Mouse (Mus musculus) thymus, postnatal 0 days (tissue): ENCODE results near the gene Arnt. TPM values are rescaled to one million over a fixed set of nuclear protein-coding genes. Genes with fewer than 3 reads are reported as not detected.

Source experiments
- DNase-seq: peaks from one replicate; pipeline ENCODE4 v3.0.0-alpha.2; 2015; ENCODE audit warnings: low spot score
- polyA plus RNA-seq: library from polyadenylated mRNA; unstranded; fragments of >200 nt; fragmentation: Nextera tagmentation; extraction: Ambion mirVana; gene quantifications from 2 replicates; pipeline ENCODE4 v1.2.1, GENCODE M21; 2015

Gene Arnt
- polyA plus RNA-seq, 1 experiment from 2014 or later = 19.7 TPM

DNA sequence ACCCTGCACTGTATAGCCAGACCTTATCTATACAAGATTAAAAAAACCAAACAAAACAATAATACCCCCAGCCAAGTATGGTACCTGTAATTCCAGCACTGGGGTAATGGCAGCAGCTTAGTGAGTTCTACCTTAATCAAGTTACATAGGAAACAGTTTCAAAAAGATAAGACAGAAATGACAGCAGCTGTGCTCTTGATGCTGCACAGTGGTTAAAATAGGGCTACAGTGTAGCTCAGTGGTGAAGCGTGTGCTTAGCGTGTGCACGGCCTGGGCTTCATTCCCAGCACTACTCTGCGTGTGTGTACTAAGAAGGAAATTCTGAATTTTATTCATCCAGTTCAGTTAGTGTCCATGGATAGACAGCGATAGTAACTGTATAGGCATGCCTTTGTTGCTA lies 22.2 kb downstream of the Arnt start:
- no peak for DNase-seq

DNA sequence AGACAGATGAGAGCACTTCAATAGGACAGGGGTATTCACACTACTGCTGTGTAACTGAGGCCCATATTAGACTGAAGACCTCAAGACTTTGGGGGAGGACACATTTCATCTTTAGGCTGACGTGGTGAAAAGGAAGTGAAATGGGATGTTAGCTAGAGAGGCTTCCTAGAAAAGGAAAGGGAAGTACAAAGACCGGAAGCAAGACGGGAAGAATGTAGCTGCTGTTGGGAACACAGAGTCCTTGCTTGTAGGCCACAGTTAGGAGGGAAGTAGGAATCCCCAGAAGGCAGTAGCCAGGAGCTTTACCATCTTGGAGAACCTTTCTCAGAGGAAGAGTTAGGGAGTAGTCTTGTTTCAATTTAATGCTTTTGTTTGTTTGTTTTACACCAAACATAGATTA lies 23.6 kb downstream of the Arnt start:
- no peak for DNase-seq

DNA sequence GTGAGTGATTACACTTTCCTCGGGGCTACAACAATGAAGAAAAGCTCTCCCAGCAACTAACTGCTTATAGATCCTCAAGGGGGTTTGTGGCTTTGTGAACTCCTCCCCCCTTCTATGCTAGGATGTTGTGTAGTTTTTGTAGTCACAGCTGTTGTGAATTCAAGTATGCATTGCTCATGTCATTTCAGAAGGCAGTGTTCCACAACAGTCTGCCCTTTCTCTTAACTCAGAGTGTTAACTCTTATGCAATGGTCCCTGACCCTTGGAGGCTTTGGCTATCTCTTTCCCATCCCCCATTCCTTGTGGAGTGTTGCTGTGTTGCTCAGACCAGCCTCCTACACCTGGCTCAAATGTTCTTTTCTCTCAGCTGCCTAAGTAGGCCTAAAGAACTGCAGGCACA lies 25.2 kb downstream of the Arnt start:
- DNase-seq = no peak

DNA sequence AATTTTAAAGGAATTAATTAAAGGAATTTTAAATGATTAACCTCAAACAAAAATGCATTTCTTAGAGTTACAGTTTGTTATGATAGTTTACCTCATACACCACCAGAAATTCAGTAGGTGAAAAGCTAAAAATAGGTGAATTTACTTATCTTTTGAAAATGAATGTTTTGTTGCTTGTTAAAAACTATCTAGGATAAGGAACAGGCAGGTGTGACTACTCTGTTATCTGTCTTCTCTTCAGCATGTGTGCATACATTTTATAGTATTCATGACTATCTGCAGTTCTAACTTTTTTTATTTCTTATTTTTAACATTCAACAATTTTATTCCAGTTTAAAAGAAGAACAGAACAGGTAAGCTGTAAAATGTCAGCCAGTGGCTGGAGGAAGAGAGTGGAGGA lies 29.7 kb downstream of the Arnt start:
- DNase-seq = no peak

DNA sequence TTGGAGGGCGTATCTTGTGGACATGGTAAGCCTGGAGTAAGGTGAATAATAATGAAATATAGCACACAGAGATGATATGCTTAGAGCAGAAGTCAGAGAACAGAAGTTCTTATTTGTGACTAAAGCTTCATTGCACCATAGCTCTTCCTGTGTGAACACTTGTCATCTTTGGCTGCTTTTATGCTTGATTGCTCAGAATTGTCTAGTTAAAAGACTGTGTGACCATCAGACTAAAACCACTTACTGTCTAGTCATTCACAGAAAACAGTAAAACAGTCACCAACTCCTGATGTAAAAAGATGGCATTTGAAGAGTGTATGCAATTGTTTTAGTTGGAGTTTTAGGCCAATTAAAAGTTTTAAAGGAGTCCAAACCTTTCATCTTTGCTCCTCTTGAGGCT lies 44.8 kb downstream of the Arnt start:
- no peak for DNase-seq

DNA sequence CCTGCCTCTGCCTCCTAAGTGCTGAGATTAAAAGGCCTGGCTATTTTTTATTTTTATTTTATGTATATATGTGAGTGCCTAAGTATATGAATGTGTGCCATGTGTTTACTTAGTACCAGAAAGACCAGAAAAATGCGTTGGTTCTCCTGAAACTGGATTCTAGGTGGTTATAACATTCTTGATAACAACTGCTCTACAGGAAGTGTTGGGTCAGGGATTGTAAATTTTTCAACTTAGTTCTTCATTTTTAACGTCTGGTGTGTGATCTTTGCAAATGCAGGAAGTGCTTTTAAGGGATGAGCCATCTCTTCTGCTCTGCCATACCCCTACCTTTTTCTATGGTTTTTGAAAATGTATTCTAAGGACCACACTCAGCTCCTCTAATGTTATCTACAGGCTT lies 52.2 kb downstream of the Arnt start:
- no peak for DNase-seq

DNA sequence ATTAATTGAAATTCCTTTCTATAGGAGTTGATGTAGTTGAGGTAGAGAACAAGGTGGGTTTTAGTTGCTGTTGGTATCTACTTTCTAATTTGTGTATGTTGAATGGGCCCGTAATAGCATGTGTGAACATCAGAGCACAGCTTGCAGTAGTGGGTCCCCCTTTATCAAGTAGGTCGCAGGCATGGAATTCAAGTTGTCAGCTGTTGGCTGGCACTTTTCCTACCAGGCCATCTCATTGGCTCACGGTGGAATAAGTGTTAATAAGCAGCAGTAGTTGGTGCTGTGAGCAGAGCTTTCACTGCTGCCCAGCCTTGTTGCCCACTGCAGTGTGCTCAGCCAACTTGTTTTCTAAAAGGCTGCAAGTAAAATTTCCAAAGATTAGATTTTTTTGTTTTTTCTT lies 54.5 kb downstream of the Arnt start:
- no peak for DNase-seq

DNA sequence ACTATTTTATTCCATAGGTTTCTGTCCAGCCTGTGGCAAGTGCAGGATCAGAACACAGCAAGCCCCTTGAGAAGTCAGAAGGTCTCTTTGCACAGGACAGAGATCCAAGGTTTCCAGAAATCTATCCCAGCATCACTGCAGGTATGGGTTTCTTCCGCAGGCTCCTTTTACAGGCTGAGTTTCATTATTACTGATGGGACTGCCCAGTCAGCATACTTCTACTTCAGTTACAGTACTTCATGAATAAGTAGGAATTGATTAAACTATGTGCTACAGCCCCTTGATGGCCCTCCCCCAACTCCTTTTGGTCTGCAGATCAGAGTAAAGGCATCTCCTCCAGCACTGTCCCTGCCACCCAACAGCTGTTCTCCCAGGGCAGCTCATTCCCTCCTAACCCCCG lies 56.0 kb downstream of the Arnt start:
- DNase-seq = no peak

DNA sequence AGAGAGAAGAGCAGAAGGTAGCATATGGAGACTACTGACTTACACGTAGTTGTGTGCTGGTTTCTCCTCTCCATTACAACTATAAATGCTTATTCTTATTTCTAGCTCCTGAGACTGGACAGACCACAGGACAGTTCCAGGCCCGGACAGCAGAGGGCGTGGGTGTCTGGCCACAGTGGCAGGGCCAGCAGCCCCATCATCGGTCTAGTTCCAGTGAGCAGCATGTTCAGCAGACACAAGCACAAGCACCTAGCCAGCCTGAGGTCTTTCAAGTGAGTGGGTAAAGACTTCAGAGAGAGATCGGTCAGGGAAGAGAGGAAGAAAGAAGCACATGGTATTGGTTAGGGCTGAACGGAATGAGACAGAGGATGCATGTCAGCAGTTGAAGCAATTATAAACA lies 60.2 kb downstream of the Arnt start:
- DNase-seq = peak; percentile 13

DNA sequence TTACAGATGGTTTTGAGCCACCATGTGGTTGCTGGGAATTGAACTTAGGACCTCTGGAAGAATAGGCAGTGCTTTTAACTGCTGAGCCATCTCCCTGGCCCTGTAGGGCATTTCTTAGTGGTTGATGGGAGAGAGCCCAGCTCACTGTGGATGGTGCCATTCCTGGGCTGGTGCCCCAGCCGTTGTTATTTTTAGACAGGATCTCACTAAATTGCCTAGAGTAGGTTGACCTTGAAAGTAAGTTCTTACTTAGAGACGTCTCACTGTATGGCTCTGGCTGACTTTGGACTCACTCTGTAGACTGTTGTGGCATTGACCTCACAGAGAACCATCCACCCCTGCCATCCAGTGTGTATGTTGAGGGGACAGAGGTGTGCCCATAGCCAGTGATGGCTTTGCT lies 64.0 kb downstream of the Arnt start:
- DNase-seq = no peak

DNA sequence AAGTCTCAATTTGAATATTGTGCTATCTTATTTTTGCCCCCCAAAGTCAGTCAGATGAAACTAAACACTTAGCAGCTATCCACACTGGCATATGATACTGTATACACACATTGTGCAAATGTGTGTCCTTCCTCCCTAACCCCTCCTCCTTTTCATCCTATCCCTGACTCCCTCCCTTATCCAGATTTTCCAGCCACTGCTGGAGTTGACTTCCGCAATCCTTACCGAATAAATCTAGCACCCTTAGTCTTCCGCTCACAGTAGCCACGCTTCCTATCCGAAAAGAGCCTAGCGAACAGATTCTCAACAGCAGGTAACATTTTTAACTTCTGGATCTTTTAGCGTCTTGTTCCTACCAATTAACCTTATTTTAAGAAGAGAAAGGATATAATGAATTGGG lies 64.8 kb downstream of the Arnt start, which contains the start of gene Ctsk:
TSS of gene Ctsk (plus strand) at position 233 of the 400 bp plus-strand sequence.
- DNase-seq = no peak

DNA sequence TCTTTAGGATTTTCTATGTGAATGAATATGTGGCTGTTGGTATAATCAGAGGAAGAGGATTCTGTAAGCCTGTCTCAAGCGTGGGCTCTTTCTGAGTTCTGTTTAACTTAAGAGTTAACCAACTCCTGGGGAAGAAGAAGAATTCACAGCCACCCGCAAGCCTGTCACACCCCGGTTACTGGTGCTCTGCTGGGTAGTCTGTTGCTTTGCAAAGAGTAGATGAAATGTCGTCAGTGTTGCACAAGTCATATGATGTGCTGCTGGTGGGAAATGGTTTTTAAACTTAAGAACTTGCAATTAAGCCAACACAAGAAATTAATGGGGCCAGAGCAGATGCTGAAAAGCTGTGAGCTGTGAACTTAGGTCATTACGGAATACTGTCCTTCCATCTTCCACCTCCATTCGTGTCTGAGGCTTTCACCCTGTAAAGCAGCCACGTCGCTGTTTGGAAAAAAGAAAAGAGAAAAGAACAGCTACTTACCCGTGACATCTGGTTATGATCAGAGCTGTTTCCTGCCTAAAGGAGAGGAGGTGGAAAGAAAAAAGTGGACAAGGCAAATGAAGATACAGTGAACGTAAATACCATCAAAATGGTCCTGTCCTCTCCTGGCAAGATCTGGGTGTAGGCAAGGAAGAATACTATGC lies 65.4 kb downstream of the Arnt start:
- no peak for DNase-seq

DNA sequence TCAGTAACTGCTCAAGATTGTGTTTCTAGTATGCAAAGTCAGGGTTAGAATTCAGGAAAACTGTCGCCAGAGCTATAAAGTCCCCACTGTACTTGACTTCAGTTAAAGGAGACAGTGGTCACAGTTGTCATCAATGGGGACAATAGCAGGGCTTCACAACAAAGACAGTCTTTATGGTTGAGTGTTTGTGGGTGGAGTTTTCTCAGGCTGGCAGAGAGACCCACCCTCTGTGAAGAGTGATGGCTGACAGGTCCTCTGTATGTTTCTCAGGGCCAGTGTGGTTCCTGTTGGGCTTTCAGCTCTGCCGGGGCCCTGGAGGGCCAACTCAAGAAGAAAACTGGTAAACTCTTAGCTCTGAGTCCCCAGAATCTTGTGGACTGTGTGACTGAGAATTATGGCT lies 68.1 kb downstream of the Arnt start:
- DNase-seq = no peak

DNA sequence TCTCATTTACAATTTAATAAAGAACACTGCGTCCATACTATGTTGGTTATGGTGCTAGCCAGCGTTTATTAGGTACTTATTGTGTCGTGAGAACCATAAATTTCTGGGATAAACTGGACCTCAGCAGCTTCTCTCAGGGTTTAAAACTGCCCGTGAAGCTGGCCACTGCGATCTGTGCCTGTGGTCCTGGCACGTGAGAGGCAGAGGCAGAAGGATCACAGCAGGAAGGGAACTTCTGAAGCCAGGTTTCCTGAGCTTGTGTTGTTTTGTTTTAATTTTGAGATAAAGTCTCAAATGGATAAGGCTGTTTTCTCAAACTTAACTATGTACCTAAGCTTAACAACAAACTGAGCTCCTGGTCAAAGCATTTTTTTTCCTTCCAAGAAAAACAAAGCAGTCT lies 75.2 kb downstream of the Arnt start:
- DNase-seq = no peak

DNA sequence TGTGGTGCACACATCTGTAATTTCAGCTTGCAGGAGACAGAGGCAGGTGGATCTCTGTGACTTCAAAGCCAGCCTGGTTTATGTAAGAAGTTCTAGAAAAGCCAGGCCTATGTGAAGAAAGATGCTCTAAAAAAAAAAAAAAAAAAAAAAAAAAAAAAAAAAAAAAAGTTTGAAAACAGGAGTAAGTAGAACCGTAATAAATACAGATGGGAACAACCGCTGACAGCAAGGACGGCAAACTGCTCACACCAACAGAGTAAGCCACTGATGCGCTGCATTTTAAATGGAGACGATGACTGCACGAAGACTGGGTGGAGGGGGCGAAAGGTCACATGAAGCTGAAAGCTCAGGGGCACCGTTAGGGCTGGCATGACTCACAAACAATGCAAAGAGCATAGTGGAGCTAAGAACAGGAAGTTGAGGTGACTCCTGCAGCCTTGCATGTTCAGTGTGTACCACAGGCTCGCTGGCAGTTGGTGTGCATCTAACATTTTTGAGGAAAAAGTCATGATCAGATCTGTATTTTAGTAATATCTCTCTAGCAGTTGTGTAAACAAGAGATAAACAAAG lies 77.5 kb downstream of the Arnt start:
- peak; percentile 80 for DNase-seq

DNA sequence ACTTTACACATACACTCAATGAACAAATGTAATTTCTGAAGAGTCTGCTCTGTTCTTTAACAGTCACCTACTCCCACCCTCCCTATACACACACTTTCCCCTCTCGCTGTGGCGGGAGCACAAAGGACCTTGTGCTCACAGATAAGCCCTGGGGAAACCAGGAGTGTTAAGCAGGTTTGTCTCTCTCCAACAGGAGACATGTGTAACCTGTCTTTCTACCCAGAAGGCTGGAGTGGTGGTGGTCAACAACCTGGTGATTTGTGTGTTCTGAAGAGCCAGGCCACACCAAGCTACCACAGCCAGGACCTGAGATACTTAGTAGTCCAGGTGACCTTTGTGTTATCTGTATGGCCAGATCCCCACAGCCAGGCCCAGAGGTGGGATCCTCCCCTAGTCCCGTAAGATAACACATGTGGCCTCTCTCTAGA lies 82.4 kb downstream of the Arnt start:
- no peak for DNase-seq

DNA sequence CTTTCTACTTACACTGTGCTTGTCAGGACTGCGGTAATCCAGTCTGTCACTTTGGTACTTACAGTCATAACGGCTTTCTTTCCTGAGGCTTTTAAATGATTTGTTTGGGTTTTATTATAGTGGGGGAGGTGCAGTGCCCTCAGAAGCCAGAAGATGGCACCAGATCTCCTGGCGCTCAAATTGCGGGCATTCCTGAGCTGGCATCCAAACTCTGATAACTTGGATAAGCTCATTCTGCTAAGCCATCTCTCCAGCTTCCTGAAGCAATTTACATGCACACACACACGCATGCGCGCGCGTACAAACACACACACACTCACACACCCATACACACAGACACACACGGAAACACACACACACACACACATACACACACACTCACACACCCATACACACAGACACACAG lies 83.3 kb downstream of the Arnt start:
- peak; percentile 57 for DNase-seq

DNA sequence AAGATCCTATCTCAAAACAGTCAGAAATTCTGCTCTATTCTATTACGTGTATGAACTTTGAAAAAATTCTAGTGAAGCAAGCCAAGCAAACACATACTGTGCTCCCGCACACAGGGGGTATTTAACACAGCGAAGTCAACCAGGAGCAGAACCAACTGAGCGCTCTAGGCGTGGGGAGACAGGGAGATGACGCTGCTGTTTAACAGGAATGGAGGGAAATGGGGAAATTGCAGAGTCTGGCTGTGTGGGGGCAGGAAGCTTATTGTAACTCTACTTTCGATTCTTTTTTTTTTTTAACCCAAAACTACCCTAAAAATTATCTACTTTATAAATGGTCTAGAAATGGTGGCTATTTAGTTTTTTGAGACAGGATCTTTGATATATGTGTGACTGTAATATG lies 84.7 kb downstream of the Arnt start:
- no peak for DNase-seq

DNA sequence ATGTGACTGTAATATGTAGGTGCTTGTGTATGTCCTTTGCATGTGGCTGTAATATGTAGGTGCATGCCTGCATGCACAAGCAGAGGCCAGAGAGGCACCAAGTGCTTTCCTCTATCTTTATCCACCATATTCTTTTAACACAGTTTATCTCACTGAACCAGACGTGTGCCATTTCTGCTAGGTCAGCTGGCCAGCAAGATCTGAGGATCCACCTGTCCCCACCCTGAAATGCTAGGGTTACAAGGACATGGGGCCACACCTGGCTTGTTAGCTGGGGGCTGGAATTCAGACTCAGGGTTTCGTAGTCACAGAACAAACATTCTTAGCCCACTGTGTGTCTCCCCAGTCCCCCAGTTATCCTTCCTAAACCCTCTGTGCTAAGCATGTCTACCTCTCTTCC lies 85.1 kb downstream of the Arnt start:
- no peak for DNase-seq

DNA sequence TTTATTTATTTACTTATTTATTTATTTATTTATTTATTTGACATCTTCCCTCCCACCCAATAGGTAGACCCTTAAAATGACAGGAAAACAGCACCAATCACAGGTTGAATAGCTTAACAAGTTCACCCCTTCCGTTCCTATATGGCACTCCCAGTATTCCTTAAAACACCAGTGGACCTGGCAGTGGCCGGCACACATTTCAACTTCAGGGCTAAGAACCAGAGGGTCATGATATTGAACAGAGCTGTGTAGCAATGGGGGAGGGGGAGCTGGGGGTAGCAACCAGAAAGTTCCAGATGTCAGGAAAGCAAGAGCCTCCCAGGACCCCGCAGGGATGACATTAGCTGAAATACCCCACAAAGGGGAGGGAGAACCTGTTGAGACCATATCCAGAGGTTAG lies 85.9 kb downstream of the Arnt start:
- no peak for DNase-seq

DNA sequence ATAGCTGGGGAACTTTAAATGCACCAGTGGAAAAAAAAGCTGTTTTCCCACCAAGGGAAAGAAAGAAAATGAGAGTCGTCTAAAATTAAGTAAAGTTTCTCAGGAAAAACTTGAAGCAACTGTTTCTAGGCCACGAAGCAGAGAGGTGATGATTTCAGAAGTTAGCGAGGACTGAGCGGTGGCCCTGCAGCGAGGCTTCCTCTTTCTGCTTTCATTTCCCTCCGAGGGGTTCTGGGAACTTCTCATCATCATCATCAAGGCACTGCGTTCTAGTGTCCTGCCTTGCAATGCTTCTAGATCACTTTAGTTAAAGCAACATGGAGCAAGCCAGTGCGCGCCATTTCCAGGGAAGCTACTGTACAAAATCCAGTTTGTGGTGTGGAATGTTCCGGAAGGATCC lies 87.0 kb downstream of the Arnt start:
- peak; percentile 10 for DNase-seq

DNA sequence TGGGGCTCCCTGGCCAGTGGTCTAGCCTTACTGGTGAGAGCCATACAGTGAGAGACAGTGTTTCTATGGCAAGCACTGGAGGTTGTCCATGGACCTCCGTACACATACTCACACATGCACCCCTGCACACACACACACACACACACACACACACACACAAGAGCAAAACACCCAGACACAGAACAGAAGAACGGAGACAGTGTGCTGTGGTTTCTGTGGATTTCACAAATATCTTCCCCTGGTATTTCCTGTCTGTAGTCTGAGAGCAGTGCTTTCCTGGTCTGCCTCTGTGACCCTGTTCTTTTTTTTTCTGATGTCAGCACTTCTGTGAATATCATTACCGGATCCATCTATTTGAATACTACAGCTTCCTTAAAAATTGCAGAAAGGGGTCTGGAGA lies 89.5 kb downstream of the Arnt start:
- peak; percentile 36 for DNase-seq

DNA sequence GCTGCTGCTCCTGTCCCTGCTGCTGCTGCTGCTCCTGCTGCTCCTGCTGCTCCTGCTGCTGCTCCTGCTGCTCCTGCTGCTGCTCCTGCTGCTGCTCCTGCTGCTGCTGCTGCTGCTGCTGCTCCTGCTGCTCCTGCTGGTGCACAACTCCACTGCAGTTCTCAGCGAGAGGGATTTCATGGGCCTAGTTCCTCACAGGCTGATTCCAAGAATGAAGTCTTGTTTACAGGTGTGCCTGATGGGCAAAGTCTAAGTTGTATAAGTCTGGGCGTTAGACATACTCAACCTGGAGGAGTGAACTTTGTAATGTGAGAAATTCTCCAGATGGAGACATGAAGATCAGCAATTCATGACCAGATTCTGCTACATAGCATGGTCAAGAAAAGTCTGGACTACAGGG lies 90.5 kb downstream of the Arnt start:
- DNase-seq = no peak

DNA sequence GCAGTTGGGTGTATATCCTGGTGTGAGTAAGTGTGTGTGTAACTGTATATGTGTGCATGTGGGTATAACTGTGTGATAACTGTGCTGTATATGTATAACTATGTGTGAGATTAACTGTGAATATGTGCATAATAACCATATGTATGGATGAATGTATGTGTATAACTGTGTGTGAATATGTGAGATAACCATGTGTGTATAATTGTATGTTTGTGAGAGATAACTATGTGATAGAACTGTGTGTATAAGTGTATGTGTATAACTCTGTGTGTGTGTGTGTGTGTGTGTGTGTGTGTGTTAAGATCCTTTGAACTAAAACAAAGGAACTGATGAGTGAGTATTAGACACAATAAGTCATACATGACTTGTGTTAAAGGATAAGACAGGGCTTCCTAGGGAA lies 91.9 kb downstream of the Arnt start:
- no peak for DNase-seq
